Mouse (Mus musculus) left cerebral cortex, adult 8-10 months (tissue): ENCODE results near the gene Dlg1. TPM values are rescaled to one million over a fixed set of nuclear protein-coding genes. Genes with fewer than 3 reads are reported as not detected.

Experiments
- DNase-seq, 2 experiments: peaks; one replicate each; pipeline ENCODE4 v3.0.0; 2022; ENCODE audit warnings: low spot score in 2 of 2
- total RNA-seq, 4 experiments: library from RNA; stranded (reverse); gene quantifications; 2 replicates each; pipeline ENCODE4 v1.2.4; 2022

The Dlg1 gene
- total RNA-seq, 4 experiments from 2014 or later: 171 to 183 (median 176) TPM

DNA sequence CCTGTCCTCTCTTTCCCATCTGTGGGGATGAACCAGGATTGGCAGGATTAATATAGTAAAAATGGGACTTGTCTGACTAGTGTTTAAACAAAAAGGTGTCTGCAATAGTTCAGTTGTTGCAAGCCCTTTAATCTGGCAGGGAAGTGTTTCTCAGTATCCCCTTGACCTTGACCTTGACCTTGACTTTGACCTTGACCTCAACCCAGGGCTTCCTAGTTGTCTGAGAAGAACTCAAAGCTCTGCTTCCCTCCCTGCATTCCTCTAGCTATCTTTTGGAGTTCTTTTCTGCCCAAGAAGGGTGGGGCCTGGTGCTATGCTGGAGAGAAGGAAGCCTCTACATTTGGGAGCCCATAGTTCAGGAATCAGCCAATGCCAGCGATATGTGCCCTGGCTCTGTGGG is 238.6 kb downstream of the Dlg1 start:
- no peak for DNase-seq

DNA sequence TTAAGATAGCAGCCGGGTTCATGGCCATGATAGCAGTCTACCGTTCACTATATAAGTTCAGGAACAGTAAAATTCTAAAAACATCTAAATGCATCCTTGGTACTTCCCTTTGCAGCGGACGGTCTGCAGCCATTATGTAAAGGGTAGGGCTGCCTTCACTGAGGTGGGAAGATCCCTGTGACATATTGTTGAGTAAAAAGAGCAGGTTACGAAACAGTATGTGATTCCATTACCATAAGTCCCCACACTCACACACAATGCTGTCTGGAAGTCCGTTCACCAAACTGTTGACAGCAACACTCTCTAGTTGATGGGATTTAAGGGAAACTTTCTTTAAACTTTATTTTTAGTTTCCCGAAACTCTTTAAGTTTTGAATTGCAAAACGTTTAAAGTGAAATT is 240.0 kb downstream of the Dlg1 start:
- DNase-seq: no peak

DNA sequence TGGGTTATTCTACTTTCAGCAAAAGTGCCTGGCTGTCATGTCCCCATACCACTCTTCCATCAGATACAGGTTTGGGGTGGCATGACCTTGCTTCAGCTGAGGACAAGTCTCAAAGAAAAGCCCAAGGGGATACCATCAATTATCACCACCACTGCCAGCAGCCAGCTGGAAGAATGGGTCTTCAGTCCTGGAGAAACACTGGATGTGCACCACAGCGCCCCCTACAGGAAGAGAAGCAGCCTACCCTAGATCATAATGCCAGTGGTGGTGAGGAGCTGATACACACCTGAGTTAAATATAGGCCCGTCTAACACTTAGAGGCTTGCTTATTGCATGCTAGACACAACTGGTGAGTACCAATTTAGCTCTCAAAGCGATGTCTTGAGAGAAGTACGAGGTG is 242.1 kb downstream of the Dlg1 start:
- DNase-seq: no peak

DNA sequence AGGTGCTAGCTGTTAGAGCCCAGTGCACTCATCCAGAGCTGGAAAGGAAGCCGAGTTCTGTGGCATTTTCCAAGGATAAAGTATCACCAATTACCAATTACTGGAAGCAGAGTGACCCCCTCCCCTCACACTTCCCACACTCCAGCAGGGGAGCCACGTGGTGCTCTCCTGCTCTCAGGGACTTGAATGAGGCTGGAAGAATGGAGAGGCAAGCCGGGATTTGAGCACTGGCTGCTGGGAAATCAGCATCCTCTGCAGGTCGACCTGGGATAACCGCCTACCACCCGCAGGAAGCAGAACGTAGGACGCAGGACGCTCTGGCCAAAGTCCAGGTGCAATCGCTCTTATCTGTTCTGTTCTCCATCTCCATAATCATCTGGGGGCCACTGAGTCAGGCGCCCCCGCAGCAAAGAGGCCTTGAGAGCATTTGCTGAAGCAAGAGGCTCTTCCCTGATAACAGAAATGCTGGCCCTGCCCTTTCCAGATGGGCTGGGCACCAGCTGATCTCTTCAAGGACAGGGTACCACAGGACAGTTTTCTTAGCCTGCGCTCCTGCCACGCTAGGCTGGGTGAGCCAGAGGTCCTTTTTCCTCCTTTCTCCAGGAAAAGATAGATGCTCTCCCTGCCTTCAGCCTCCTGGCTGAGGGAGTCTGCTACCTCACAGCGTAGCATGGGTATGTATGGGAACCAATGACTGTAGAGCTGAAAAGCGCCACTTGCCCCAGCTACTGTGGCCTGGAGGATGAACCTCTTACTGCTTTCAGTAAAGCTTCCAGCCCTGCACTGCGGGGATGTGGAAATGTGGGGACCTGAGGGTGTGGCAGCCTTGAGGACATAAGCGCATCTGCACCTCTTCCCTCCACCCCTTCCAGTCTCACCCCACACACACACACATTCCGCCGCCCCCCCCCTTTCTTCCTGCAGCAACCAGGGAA is 242.9 kb downstream of the Dlg1 start:
- no peak for DNase-seq

DNA sequence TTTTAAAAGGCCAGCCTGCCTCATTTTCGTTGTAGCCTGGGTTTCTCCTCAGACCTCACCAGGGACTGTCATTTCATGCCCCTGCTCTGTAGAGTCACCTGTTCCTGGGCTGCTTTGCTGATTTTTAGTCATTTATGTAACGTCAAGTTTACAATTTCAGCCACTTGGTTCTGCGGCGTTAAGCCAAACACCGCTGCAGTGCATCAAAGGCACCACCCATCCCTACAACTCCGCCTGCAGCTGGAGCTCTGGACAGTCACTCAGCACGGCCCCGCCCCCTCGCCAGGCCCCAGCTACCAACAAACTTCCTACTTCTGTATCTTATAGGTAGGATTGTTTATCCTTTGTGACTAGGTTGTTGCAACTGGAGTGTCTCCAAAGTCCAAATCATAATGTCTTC is 243.7 kb downstream of the Dlg1 start:
- DNase-seq: no peak

DNA sequence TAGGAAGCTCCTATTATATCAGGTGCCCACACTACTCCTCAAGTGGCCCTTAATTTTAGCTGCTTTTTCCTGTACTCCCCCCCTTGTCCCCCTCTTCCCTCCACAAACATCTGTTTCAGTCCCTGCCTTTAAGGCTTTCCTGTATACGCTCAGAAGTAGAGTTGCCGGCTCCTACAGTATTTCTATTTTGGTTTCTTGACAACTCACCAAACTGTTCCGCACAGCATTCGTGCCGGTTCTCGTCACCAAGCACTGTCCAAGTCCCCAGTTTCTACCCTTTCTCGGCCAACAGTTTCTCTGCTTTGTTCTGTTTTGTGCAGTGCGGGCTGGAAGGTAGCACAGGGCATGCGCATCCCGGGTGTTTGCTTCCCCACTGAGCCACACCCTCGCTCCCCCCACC is 245.7 kb downstream of the Dlg1 start:
- peak in 1 of 2 experiments; percentile 73 for DNase-seq

DNA sequence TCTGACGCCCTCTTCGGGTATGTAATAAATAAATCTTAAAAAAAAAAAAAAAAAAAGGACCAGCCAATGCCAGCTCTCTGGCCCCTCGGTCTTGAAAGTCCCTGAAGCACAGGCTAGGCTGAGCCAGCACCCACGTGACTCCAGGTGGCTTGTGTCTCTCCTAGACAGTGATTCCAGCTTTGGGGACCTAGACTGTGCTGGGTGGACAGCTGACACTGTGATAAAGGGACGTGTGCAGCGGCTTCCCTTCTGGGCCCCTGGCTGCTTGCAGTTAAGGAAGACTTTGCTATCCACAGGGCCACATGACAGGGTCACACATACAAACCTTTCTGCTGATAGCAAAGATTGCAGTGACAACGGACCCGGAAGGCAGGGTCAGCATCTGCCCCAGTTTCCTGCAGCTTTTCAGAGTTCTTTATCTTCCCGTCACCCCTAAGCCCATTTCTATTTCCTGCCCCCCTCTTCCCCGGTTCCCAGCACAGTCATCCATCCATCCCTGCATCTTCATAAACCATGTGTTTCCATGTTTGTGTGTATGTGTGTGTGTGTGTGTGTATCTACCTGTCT is 247.1 kb downstream of the Dlg1 start:
- no peak for DNase-seq

DNA sequence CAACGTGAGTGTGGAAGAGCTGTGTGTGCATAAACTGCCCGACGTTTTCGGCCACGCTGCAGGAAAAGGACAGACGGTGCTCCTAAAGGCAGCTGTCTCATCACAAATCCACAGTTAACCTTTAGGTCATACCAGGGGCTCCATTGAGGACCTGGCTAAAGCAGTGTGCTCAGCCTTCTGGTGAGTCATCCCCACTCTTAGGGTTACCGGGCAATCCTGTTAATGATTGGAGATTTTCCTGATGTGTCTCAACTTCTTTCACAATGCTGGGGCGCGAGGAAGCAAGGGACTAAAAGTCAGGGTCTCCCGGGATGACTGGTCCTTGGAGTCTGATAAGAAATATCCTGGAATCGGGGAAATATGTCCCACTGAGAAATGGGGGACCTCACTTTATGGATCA is 254.5 kb downstream of the Dlg1 start:
- no peak for DNase-seq

DNA sequence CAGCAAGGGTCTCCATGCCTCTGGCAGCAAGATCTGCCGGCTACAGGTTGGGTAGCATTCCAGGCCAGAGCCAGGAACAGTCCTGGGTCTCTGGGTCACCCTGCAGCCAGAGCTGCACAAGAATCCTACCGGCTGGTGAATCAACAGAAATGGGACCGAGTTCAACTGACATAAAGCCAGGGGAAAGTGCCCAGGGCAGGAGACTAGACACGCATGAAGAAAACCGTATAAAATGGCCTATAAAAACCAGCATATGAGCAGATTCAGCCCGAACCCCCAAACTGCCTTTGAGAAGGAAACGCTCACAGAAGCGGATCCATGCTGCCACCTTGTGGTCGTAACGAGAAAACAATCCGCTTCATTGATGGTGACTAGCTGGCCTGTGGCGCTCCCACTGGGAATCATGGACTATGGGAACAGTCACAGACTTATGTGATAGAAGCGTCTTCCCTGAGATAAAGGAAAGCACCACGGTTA is 255.0 kb downstream of the Dlg1 start:
- DNase-seq: peak; percentile 78 to 80

DNA sequence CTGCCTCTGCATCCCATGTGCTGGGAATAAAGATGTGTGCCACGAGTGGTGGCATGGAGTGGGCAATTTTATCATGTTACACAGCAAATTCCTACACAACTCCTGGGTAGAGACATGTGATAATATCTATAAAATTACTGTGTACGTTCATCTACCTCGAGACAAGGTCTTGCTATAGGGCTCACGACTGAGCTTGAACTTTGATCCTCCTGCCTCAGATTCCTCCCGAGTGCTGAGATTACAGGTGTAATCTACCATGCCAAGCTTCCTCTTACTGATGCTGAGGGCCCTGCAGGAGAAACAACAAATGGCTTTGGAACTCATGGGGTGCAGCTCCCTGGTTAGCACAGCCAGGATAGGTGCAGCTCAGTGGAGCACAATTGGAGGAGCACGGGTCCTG is 261.1 kb downstream of the Dlg1 start:
- no peak for DNase-seq

Other genes with a start within 250 kb of the Dlg1 start
- gene Bdh1, start 241.2 kb upstream of the Dlg1 start, total RNA-seq: 100 to 1,000 TPM in 1 of 4 experiments, 10 to 100 TPM in 3; 97.0 to 119 (median 97.8) TPM
- gene Meltf, start 215.4 kb downstream of the Dlg1 start, total RNA-seq: under 1 TPM; 0.59 to 0.72 (median 0.64) TPM